Mouse (Mus musculus): ENCODE measurements around the gene Kdm6b. TPM values are rescaled to one million over a fixed set of nuclear protein-coding genes. Genes with fewer than 3 reads are reported as not detected.
"Not testable (repeated sequence)": the region's sequence is repeated elsewhere in the genome, so short reads cannot be mapped to it uniquely, and the experiment has no call there.

Gene Kdm6b
- polyA plus RNA-seq, 1 experiment = 23.3 TPM

GRCm38 (mm10) chr11:69397581-69398057, 15.9 kb downstream of the Kdm6b start:
- no peaks in the 10 kb centered on the region for H3K4me1 ChIP-seq (ENCODE audit: control insufficient read depth, insufficient read depth, low read length)
- H3K4me3 ChIP-seq (ENCODE audit: low read depth, low read length) = peak overlapping the region; percentile 70

DNA sequence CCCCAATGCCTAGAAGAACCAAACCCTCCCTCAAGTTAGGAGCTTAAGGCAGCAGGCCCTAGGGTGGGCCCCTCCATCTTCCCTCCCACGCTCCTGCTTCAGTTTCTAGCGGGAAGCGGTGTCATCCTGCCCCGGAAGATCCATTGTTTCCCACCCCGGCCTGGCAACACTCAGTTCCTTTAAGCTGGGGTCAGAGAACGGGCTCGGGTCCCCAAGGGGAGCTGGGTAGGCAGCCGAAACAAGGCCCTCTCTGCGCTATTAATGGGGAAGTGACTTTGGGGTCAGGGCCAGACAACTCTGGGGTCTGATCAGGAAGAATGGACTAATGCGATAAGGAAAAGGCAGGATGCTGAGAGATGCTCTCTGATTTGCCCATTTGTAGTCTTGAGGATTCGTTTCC, 16.7 kb downstream of the Kdm6b start:
- no peak for TF ChIP-seq EP300 (IDR thresholded peaks at IDR 0.05; ENCODE audit: insufficient read depth, low read depth, low read length)
- no peak for TF ChIP-seq POLR2A (IDR thresholded peaks at IDR 0.05; ENCODE audit: insufficient read depth, low read length)
- TF ChIP-seq CTCF (IDR thresholded peaks at IDR 0.05; ENCODE audit: low read depth, low read length) = no peak
- Histone ChIP-seq H3K4me1 (ENCODE audit: control insufficient read depth, insufficient read depth, low read length) (no peaks in the 10 kb centered on the region), H3K27me3 (ENCODE audit: control insufficient read depth, insufficient read depth, low read length, poor library complexity, severe bottlenecking) (no peaks in the 10 kb centered on the region), H3K36me3 (ENCODE audit: control insufficient read depth, insufficient read depth, low read length, poor library complexity, severe bottlenecking) (no peaks in the 10 kb centered on the region), H3K4me3 (ENCODE audit: low read depth, low read length) (peak overlapping the region; percentile 65), H3K9me3 (replicated peaks; ENCODE audit: control insufficient read depth, insufficient read depth, low read length, poor library complexity, severe bottlenecking) (no peaks in the 10 kb centered on the region), H3K27ac (ENCODE audit: insufficient read depth, low read length) (no peak overlapping the region), H3K9ac (ENCODE audit: low read depth, poor library complexity, severe bottlenecking) (peak overlapping the region; percentile 65)

More at GRCm38 (mm10) chr11:69397581-69398057, 15.9 kb downstream of the Kdm6b start:
- no peaks in the 10 kb centered on the region for H3K27me3 ChIP-seq (ENCODE audit: control insufficient read depth, insufficient read depth, low read length, poor library complexity, severe bottlenecking)
- no peak overlapping the region for H3K27ac ChIP-seq (ENCODE audit: insufficient read depth, low read length)
- H3K9ac ChIP-seq (ENCODE audit: low read depth, poor library complexity, severe bottlenecking) = peak overlapping the region; percentile 65
- H3K9me3 ChIP-seq (replicated peaks; ENCODE audit: control insufficient read depth, insufficient read depth, low read length, poor library complexity, severe bottlenecking) = no peaks in the 10 kb centered on the region
- TF ChIP-seq CTCF (IDR thresholded peaks at IDR 0.05; ENCODE audit: low read depth, low read length) (no peak), EP300 (IDR thresholded peaks at IDR 0.05; ENCODE audit: insufficient read depth, low read depth, low read length) (no peak), POLR2A (IDR thresholded peaks at IDR 0.05; ENCODE audit: insufficient read depth, low read length) (no peak)
- no peaks in the 10 kb centered on the region for H3K36me3 ChIP-seq (ENCODE audit: control insufficient read depth, insufficient read depth, low read length, poor library complexity, severe bottlenecking)

DNA sequence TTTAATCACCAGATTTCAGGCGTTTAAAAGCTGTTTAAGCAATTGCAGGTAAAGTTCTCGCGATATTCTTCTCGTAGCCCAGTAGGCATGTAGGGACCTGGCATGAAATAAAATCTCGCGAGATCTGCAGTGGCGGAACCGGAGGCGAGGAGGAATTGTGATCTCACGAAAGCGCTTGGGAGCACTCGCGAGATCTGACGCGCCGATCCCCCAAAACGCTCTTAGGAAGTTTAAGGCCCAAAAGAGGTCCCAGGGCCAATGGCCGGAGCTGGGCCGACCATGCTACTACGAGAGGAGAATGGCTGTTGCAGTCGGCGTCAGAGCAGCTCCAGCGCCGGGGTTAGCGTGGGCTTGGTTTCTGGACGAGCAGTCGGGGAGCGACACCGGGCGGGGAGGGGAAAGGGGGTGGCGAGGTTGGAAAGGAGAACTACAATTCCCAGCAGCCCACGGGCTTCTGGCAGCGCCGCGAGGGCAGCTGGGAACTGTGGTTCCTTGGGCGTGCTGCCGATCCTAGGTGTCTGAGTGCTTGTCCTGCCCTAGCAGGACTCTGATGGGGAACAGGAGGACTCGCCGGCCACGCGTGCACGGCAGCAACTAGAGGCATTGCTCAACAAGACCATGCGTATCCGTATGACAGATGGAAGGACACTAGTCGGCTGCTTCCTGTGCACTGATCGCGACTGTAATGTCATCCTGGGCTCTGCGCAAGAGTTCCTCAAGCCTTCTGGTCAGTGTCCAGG, 17.7 kb downstream of the Kdm6b start:
- no peaks in the 10 kb centered on the region for H3K27me3 ChIP-seq (ENCODE audit: control insufficient read depth, insufficient read depth, low read length, poor library complexity, severe bottlenecking)
- no peaks in the 10 kb centered on the region for H3K4me1 ChIP-seq (ENCODE audit: control insufficient read depth, insufficient read depth, low read length)
- TF ChIP-seq EP300 (IDR thresholded peaks at IDR 0.05; ENCODE audit: insufficient read depth, low read depth, low read length) = no peak
- TF ChIP-seq CTCF (IDR thresholded peaks at IDR 0.05; ENCODE audit: low read depth, low read length) = no peak
- TF ChIP-seq POLR2A (IDR thresholded peaks at IDR 0.05; ENCODE audit: insufficient read depth, low read length) = no peak

GRCm38 (mm10) chr11:69395235-69395633, 18.2 kb downstream of the Kdm6b start, which contains the start of the genes Naa38 and Cyb5d1:
TSS of gene Naa38 (plus strand) at chr11:69395487.
TSS of gene Cyb5d1 (minus strand) at chr11:69395631.
- not testable (repeated sequence) for H3K9me3 ChIP-seq (replicated peaks; ENCODE audit: control insufficient read depth, insufficient read depth, low read length, poor library complexity, severe bottlenecking); H3K4me1 ChIP-seq (ENCODE audit: control insufficient read depth, insufficient read depth, low read length); H3K27me3 ChIP-seq (ENCODE audit: control insufficient read depth, insufficient read depth, low read length, poor library complexity, severe bottlenecking); H3K36me3 ChIP-seq (ENCODE audit: control insufficient read depth, insufficient read depth, low read length, poor library complexity, severe bottlenecking)
- Histone ChIP-seq H3K9ac (ENCODE audit: low read depth, poor library complexity, severe bottlenecking) (peak within 1 kb of the TSS; percentile 65), H3K27ac (ENCODE audit: insufficient read depth, low read length) (peak within 1 kb of the TSS; percentile 59), H3K4me3 (ENCODE audit: low read depth, low read length) (peak within 1 kb of the TSS; percentile 96)

More for the DNA sequence above, 17.7 kb downstream of the Kdm6b start:
- Histone ChIP-seq H3K36me3 (ENCODE audit: control insufficient read depth, insufficient read depth, low read length, poor library complexity, severe bottlenecking) (no peaks in the 10 kb centered on the region), H3K4me3 (ENCODE audit: low read depth, low read length) (peak overlapping the region; percentile 65), H3K27ac (ENCODE audit: insufficient read depth, low read length) (peak overlapping the region; percentile 59), H3K9ac (ENCODE audit: low read depth, poor library complexity, severe bottlenecking) (peak overlapping the region; percentile 65), H3K9me3 (replicated peaks; ENCODE audit: control insufficient read depth, insufficient read depth, low read length, poor library complexity, severe bottlenecking) (no peaks in the 10 kb centered on the region)

DNA sequence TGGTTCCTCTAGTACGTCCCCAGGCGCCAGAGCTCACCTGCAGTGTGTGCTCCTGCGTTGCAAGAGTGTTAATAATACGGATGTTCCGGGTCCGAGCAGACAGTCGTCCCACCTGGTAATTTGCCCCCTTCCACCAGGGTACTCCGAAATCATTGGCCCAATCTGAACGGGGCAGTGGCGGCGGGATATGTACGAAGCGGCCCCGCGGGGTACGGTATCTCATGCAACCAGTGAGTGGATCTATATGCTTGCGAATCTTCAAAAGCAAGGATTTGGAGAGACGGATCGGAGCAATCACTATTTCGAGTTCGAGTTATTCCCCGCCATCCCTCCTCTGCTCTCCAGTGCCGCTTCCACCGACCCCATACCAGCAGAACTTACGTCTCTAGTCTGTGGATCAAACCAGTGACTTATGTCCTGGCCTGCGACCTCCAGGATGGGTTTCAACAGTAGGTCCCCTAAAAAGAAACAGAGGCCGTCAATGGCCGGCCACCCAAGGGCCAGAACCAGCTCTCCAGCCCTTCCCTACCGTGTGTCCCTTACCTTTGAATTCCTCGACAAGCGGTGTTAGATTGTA, 18.8 kb downstream of the Kdm6b start:
- not testable (repeated sequence) for H3K9me3 ChIP-seq (replicated peaks; ENCODE audit: control insufficient read depth, insufficient read depth, low read length, poor library complexity, severe bottlenecking); H3K27me3 ChIP-seq (ENCODE audit: control insufficient read depth, insufficient read depth, low read length, poor library complexity, severe bottlenecking); H3K36me3 ChIP-seq (ENCODE audit: control insufficient read depth, insufficient read depth, low read length, poor library complexity, severe bottlenecking); H3K4me1 ChIP-seq (ENCODE audit: control insufficient read depth, insufficient read depth, low read length)
- Histone ChIP-seq H3K27ac (ENCODE audit: insufficient read depth, low read length) (peak overlapping the region; percentile 3; the same call in 1 of the 2 replicates), H3K9ac (ENCODE audit: low read depth, poor library complexity, severe bottlenecking) (peak overlapping the region; percentile 65), H3K4me3 (ENCODE audit: low read depth, low read length) (peak overlapping the region; percentile 96)

DNA sequence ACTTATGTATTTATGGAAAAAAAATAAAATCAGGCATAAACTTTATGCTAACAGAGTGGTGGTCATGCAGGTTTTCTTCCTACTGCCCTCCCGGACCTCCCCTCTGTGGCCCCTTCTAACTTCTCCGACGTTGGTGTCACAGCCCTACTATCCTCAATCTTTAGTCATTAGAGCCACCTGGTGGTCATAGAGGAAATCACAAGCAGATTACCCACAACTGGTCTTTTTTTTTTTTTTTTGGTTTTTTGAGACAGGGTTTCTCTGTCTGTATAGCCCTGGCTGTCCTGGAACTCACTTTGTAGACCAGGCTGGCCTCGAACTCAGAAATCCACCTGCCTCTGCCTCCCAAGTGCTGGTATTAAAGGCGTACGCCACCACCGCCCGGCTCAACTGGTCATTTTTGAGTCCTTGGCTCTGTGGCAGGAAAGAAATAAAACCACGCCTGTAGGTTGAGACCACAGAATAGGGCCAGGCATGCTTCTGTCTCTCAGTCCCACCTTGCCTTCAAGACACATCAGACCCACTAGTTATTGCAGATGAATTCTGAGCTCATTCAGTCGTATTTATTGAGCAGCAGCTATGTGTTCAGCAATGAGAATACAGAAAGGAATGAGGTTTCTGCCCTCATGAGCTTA, 23.0 kb downstream of the Kdm6b start:
- H3K27ac ChIP-seq (ENCODE audit: insufficient read depth, low read length) = no peak overlapping the region
- H3K4me1 ChIP-seq (ENCODE audit: control insufficient read depth, insufficient read depth, low read length) = no peaks in the 10 kb centered on the region
- no peak overlapping the region for H3K4me3 ChIP-seq (ENCODE audit: low read depth, low read length)
- no peaks in the 10 kb centered on the region for H3K27me3 ChIP-seq (ENCODE audit: control insufficient read depth, insufficient read depth, low read length, poor library complexity, severe bottlenecking)
- no peaks in the 10 kb centered on the region for H3K9me3 ChIP-seq (replicated peaks; ENCODE audit: control insufficient read depth, insufficient read depth, low read length, poor library complexity, severe bottlenecking)
- peak; percentile 29 for TF ChIP-seq CTCF (IDR thresholded peaks at IDR 0.05; ENCODE audit: low read depth, low read length)
- TF ChIP-seq POLR2A (IDR thresholded peaks at IDR 0.05; ENCODE audit: insufficient read depth, low read length) = no peak
- no peak for TF ChIP-seq EP300 (IDR thresholded peaks at IDR 0.05; ENCODE audit: insufficient read depth, low read depth, low read length)
- H3K9ac ChIP-seq (ENCODE audit: low read depth, poor library complexity, severe bottlenecking) = no peak overlapping the region
- no peaks in the 10 kb centered on the region for H3K36me3 ChIP-seq (ENCODE audit: control insufficient read depth, insufficient read depth, low read length, poor library complexity, severe bottlenecking)

Measured in ES-Bruce4 (cell line).